Mouse (Mus musculus) liver, postnatal 0 days (tissue): ENCODE results near the gene Mapkapk3.
A peak's percentile ranks its signal among the peaks of the same experiment; 100 is the strongest.

Experiments used
- CTCF ChIP-seq: sonication (generic); IDR thresholded peaks from 2 replicates; pipeline ENCODE4 v1.5.1; 2016; ENCODE audit warnings: antibody characterized with exemption, low read depth
- EP300 ChIP-seq: IDR thresholded peaks from 2 replicates; pipeline ENCODE4 v1.6.1; 2016; ENCODE audit warnings: antibody characterized with exemption, low read depth, mild to moderate bottlenecking

DNA sequence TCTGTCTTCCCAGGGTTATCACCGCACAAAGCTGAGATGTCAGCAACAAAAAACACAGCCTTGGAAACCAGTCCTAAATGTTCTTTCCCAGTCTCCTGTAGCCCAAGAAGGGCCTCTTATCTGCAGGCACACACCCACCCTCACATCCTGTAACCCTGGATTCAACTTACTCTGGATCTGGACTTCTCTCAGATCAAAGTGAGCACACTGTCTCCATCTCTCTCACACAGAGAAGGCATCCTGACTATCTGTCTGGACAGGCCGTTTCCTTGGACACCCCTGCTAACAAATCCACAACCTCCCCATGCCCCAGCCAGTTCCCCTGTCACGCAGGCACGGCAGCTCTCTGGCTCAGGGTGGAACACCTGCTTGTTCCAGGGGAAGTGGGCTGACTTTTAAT lies 17.4 kb downstream of the Mapkapk3 start:
- no peak for TF ChIP-seq CTCF
- 0 out of 2 replicates have a peak, but pooled peaks have one; percentile 38 for TF ChIP-seq EP300
